Mouse (Mus musculus) forebrain, embryonic 14.5 days (tissue): Measurements from ENCODE around the gene Jph2. TPM values are rescaled to one million over a fixed set of nuclear protein-coding genes. Genes with fewer than 3 reads are reported as not detected.

Experiments
- polyA plus RNA-seq: library from polyadenylated mRNA; unstranded; fragments of >200 nt; fragmentation: Nextera tagmentation; extraction: Ambion mirVana; gene quantifications from 2 replicates; pipeline ENCODE4 v1.2.1, GENCODE M21; 2014

Gene Jph2
- polyA plus RNA-seq, 1 experiment from 2014 or later: 0.08 TPM

Other genes with a start within 250 kb of the Jph2 start
- gene Tox2, start 194.9 kb downstream of the Jph2 start, polyA plus RNA-seq: 16.5 and 19.2 TPM in 2 replicates
- 83.6 and 90.3 TPM in 2 replicates for gene Oser1, start 26.7 kb upstream of the Jph2 start, polyA plus RNA-seq
- 107 and 113 TPM in 2 replicates for gene Gdap1l1, start 40.5 kb upstream of the Jph2 start, polyA plus RNA-seq
- gene Fitm2, start 74.6 kb upstream of the Jph2 start, polyA plus RNA-seq: 8.6 and 10.4 TPM in 2 replicates
- gene R3hdml, start 94.3 kb upstream of the Jph2 start, polyA plus RNA-seq: 0.40 TPM in 1 of 2 replicates, not detected in the other
- not detected in 2 replicates for gene Hnf4a, start 108.8 kb upstream of the Jph2 start, polyA plus RNA-seq
- 44.8 and 46.7 TPM in 2 replicates for gene Ttpal, start 204.3 kb upstream of the Jph2 start, polyA plus RNA-seq
- 37.3 and 37.9 TPM in 2 replicates for gene Serinc3, start 247.1 kb upstream of the Jph2 start, polyA plus RNA-seq